Mouse (Mus musculus) spleen, adult 2 months (tissue): Measurements from ENCODE around the gene Sema6d.

Experiments used
- CTCF ChIP-seq: fragments of 200-500 bp; IDR thresholded peaks from 2 replicates; pipeline ENCODE4 v1.5.1; 2011; ENCODE audit warnings: mild to moderate bottlenecking, inconsistent platforms; ENCODE audit not compliant: insufficient read depth, insufficient read length, insufficient replicate concordance; ENCODE audit errors: extremely low read depth
- POLR2A ChIP-seq: fragments of 200-500 bp; IDR thresholded peaks from 2 replicates; pipeline ENCODE4 v1.6.1; 2011; ENCODE audit warnings: low read depth, low read length, inconsistent platforms

DNA sequence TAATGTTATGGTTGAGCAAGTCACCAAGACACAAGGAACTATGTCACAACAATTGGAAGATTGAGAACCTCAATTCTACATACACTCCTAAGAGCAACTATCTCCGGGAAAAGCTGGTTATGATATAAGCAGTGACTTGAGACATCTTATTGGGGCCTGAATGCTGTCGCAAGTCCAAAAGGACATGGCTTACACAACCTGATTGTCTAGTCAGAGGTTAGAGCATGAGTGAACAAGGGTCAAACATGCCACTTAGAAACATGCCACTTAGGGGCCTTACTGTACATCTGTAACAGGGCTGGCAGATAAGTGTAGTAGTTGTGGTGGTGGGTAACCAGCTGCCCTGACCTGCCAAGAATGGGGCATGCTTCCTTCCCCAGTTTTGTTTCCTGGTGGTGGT lies 328.6 kb downstream of the Sema6d start:
- TF ChIP-seq CTCF (no peak), POLR2A (no peak)
